Mouse (Mus musculus) kidney, postnatal 4 days (tissue): ENCODE measurements at regions not wholly inside any gene's neighbourhood (a gene's known extent, or its start where the extent isn't known, plus 50 kb on each side); places are given as distances from the start of the nearest gene placed in this dataset.

Experiments
- DNase-seq, 2 experiments: peaks; one replicate each; pipeline ENCODE4 v3.0.0; 2021; ENCODE audit warnings: mixed read lengths in 2 of 2

DNA sequence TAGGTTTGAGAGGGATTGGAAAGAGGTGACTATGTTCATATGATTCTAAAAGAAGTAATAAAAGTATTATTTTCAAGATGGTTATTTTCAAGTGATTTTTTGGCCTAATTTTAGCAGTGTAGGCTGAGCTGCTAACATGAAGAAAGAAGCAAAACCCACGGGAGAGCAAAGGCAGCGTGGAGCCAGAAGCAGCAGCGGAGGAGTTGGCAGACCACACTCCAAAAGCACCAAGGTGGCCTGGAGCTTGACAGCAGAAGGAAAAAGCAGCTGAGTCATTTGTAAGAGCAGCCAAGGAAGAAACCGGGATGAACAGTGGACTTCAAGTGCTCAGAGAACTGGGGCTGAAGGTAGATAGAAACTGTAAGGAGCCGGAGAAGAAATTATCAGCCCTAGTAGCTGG lies 55.9 kb downstream of the Hdgfl1 start:
- DNase-seq, result peak in 1 of 2 experiments; percentile 2

DNA sequence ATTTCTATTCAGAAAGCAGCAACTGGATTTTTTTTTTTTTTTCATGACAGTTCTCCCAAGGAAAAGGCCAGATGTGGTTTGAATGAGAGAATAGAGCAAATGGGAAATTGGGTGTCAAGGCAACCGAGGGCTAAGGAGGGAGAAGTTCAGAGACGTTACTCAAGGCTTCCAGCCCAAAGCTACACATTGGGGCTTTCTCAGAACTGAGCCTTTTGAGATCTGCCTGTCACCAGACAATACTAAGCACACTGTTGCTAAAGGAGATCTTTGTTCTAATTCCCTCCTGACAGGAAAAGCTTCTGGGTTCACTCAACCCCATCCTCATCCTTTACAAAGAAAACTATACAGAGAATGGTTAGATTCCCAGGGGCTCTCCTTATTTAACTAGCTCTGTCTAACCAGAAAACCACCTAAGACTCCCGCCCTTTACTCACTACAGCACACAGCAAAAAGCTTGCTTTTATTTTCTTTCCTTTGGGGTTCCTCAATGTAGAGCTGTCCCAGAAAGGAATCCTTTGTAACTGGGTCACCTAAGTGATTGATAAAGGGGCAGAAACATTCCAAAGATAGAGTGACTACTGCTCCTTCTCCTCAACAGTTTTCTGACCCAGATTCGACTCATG lies 70.8 kb downstream of the Hdgfl1 start:
- DNase-seq, result no peak

- no peak for DNase-seq
Observed at GRCm38 (mm10) chr13:26659471-26659870, 110.5 kb downstream of the Hdgfl1 start.

- no peak for DNase-seq
Observed at GRCm38 (mm10) chr13:26657010-26657611, 112.9 kb downstream of the Hdgfl1 start.
